Comparison of ENCODE assay signal across 13 mouse cellular contexts in the genomic region with DNA sequence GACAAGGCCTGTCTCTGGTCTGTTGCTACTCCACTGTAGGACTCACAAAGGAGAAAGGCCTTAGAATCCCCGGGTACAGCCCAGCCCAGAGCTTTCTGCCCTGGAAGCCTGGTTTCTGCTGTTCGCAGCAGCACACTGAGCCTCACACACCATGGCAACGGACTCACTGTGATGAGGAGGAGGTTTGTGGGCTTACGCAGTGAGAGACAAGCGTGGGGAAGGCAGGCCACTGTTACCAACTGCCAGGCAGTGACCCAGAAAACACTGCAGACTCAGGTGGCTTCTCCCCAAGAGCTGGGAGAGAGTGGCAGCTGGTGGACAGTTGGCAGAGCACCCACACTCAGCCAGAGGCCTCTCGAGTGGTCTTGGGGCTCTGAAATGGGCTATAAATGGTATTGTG. TPM values are rescaled to one million over a fixed set of nuclear protein-coding genes. Genes with fewer than 3 reads are reported as not detected.
DNase-seq lines count a peak whose midpoint lies in the region; ATAC-seq lines count a peak whose summit lies in the region.
"Had no signal": no experiment of that assay in that cellular context is flagged by ENCODE, and none has a peak within 500 bp of the region (broad histone marks: within the 10 kb centered on the region; RNA-seq: fewer than 3 reads in every experiment).

No protein-coding gene starts in this region.

- H3K4me1 ChIP-seq in midbrain, embryonic 15.5 days: peaks cover 9% of the 10 kb centered on the region

- no peaks in the 10 kb centered on the region for H3K9me3 ChIP-seq in midbrain, embryonic 15.5 days

- ATAC-seq in cerebellum, adult (ENCODE audit: insufficient number of reproducible peaks, low FRiP score, low TSS enrichment): peak; percentile 36; the same call in 1 of the 2 replicates
- 0 out of 2 replicates have a peak, but pooled peaks have one; percentile 48 for ATAC-seq in midbrain, embryonic 15.5 days (replicated peaks)
- ATAC-seq in inflammation-experienced regulatory T-cells, adult 6 months: no peak
- ATAC-seq in megakaryocyte-erythroid progenitor cell, adult 5-6 weeks (replicated peaks; ENCODE audit: low FRiP score, low TSS enrichment, poor library complexity, severe bottlenecking): no peak

- H3K4me2 ChIP-seq in midbrain, embryonic 15.5 days: no peak overlapping the region

- no peaks in the 10 kb centered on the region for H3K36me3 ChIP-seq in midbrain, embryonic 15.5 days (replicated peaks)

- no peak overlapping the region for H3K4me3 ChIP-seq in midbrain, embryonic 15.5 days

- no peak overlapping the region for H3K9ac ChIP-seq in midbrain, embryonic 15.5 days

- no peaks in the 10 kb centered on the region for H3K27me3 ChIP-seq in midbrain, embryonic 15.5 days (replicated peaks)

- H3K27ac ChIP-seq in midbrain, embryonic 15.5 days: no peak overlapping the region

- DNase-seq in cerebellum, postnatal 14 days: peak; percentile 19 to 35
- peak; percentile 39 to 55 for DNase-seq in layer of hippocampus, adult 18-20 months (ENCODE audit: low spot score in 2 of 2)
- DNase-seq in gastrocnemius, adult 18-20 months (ENCODE audit: low spot score): no peak

- 45% methylated on average over 6 of the region's 6 CpGs for WGBS in midbrain, embryonic 15.5 days

RNA-seq across cellular contexts. Expression of gene Gm4791, which starts 42.3 kb away (rescaled TPM):
- total RNA-seq in layer of hippocampus, adult 18-20 months (2021): not detected
- polyA plus RNA-seq in midbrain, embryonic 15.5 days (2015; fragmentation: Nextera tagmentation; extraction: Ambion mirVana): not detected in 2 replicates
- not detected for polyA plus RNA-seq in inflammation-experienced regulatory T-cells, adult 6 months (2017; shearing (Covaris generic))
- total RNA-seq in megakaryocyte-erythroid progenitor cell, adult 5-6 weeks (2014; fragmentation: Nextera tagmentation): not detected in 2 replicates
- not detected in 2 replicates for total RNA-seq in megakaryocyte-erythroid progenitor cell, adult 5-6 weeks (2017)
- not detected for total RNA-seq in gastrocnemius, adult 18-20 months (2021)
- total RNA-seq: adrenal gland, adult 18-20 months; gastrocnemius, postnatal 4 days had no signal
- polyA plus RNA-seq: embryonic facial prominence, embryonic 11.5 days; intestine, embryonic 14.5 days; liver, embryonic 16.5 days; stomach, embryonic 16.5 days had no signal

Comparison
In these comparisons a context has a peak if more than half of its experiments do, and no peak if none do; other contexts are left out.
1. ATAC-seq: peak in cerebellum, adult (single experiment) and midbrain, embryonic 15.5 days (single experiment); none in inflammation-experienced regulatory T-cells, adult 6 months (single experiment) and megakaryocyte-erythroid progenitor cell, adult 5-6 weeks (single experiment).